Mouse (Mus musculus): ENCODE measurements around the gene Dyrk1a. TPM values are rescaled to one million over a fixed set of nuclear protein-coding genes. Genes with fewer than 3 reads are reported as not detected.

The Dyrk1a gene
- total RNA-seq, 2 experiments from 2014 or later, result 88.1 to 92.8 TPM

DNA sequence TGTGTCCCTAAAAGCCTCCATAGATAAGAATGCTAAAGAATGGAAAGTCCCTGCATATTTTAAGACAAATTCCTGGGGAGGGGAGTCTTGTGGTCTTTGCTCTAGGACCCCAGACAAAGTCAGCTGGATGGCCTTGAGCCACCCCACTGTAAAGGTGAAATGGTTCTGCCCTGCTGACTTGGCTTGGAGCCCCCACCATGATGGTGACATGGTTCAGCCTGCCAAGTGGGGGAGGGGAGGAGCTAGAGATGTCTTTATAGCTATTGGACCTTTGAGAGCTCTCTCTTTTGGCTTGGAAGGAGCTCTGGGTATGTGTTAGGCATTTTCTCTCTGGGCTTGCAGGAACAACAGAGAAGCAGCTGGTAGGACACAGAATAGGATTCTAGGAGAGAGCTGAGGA lies 17.9 kb upstream of the Dyrk1a start:
- no peak for DNase-seq (ENCODE audit: low spot score in 2 of 2)
- intact Hi-C loops (cut with DNase I), result no loop called here

DNA sequence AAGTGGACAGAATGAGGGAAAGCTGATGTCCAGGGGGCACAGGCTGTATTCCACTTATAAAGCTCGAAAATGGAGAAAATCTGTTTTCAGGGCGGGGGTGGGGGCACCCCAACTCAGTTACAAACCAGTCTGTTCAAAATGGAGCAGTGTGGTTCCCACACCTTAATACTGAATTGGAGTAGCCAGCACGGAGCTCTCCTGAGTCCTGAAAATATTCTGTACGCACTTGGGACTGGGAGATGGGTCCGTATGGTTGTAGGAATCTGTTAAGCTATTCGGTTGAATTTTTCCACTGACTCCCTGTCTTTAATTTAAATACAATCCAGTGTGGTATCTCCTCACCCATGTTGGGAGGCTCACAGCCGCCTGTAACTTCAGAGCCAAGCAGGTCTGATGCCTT lies 14.5 kb upstream of the Dyrk1a start:
- DNase-seq (ENCODE audit: low spot score in 2 of 2), result no peak
- intact Hi-C loops (cut with DNase I), result no loop called here

- intact Hi-C loops (cut with DNase I), result no loop called here
- no peak for DNase-seq (ENCODE audit: low spot score in 2 of 2)
These were observed 13.6 kb upstream of the Dyrk1a start for GRCm38 (mm10) chr16:94556228-94556627.

GRCm38 (mm10) chr16:94559282-94559681 lies 10.5 kb upstream of the Dyrk1a start:
- DNase-seq (ENCODE audit: low spot score in 2 of 2), result no peak
- intact Hi-C loops (cut with DNase I), result no loop called here

- intact Hi-C loops (cut with DNase I), result no loop called here
These were observed 10.0 kb upstream of the Dyrk1a start for GRCm38 (mm10) chr16:94559782-94560181.

GRCm38 (mm10) chr16:94560618-94561017 lies 9.2 kb upstream of the Dyrk1a start:
- no peak for DNase-seq (ENCODE audit: low spot score in 2 of 2)
- intact Hi-C loops (cut with DNase I), result no loop called here

More at GRCm38 (mm10) chr16:94559782-94560181, 10.0 kb upstream of the Dyrk1a start:
- DNase-seq (ENCODE audit: low spot score in 2 of 2), result no peak

DNA sequence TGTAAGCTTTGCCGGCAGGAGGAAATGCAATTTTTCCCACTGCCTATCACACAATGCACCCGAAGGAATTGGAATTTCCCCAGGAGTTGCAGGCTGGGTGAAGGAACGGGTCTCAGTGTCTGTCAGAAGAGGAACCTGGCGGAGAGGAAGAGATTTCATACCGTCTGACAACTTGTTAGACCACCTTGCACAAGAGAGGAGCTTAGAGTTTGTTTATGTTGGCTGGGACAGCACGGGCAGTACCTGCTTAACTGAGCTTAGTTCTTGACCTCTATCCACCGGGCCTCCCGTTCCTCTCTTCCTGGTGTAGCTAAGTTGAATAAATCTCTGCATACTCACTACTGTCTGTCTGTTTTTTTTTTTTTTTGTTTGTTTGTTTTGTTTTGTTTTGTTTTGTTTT lies 3.7 kb upstream of the Dyrk1a start:
- DNase-seq (ENCODE audit: low spot score in 2 of 2), result no peak
- intact Hi-C loops (cut with DNase I), result no loop called here

- no peak for DNase-seq (ENCODE audit: low spot score in 2 of 2)
- intact Hi-C loops (cut with DNase I), result no loop called here
These were observed 2.8 kb upstream of the Dyrk1a start for GRCm38 (mm10) chr16:94566834-94567585.

DNA sequence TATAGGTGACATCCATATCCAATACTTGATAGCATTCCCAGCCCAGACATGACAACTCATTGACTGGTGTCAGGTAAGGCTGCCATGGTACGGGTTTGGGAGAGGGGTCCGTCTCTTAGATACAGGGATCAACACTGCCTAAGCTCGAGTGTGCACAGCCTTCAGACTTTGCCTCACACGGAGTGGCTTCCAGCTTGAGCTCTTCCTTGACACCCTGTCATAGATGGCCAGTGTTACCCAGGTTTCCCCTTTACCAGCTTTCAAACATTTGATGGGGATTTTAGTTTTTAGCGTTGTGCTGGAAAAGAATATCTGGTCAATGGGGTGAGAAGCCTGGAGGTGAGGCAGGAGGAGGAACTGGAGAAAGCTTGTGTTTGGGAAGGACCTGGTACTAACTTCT lies 2.1 kb upstream of the Dyrk1a start:
- intact Hi-C loops (cut with DNase I), result loop anchor here (2.0 kb wide), 1 partner anchor 255 kb away; the partner anchor contains the start of gene Hlcs
- DNase-seq (ENCODE audit: low spot score in 2 of 2), result no peak

DNA sequence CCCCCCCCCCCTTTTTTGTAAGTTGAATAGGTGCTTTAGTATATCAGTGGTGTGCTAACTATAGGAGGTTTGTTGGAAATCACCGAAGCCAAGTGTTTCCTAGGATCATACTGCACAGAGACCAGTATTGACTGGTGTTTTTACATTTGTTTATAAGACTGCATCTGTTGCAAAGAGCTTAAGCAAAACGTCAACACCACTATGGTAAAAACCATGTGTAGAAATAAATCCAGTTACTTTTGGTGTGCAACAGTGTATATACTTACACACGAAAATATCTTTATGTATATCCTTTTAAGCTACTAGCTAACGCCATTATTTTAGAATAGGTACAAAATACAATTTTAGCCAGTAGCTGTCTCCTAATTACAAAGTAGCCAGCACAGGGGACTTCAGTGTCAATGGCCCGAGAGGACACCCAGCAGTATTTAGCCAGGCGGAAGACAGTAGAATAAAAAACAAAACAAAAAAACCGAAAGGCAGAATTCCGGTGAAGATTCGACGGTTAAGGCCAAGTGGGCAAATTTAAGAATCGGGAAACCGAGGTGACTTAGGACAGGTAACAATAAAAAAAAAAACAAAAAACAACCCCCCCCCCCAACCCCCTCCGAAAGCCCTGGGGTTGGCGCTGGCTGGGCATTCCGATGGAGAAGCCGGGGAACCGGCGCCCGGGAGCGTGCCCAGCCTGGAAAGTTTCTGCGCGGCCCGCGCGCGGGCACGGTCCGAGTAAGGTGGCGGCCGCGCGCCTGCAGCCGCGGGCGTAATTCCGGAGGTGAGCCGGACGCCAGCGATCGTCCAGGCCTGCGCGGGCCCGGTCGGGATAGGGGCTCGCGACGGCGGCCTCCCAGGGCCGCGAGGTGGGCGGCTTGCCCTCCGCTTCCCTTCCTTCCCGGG lies 1.2 kb upstream of the Dyrk1a start:
- peak; percentile 73 for DNase-seq (ENCODE audit: low spot score in 2 of 2)
- intact Hi-C loops (cut with DNase I), result loop anchor here (1.0 to 2.0 kb wide), 3 partner anchors 42 to 256 kb away; partner anchors contain the start of genes Hlcs and Vps26c

GRCm38 (mm10) chr16:94570361-94571041 lies 691 bp downstream of the Dyrk1a start:
- intact Hi-C loops (cut with DNase I), result loop anchor here (1.0 to 5.0 kb wide), 2 partner anchors 48 to 142 kb away; no protein-coding TSS in a partner anchor
- peak; percentile 42 to 50 for DNase-seq (ENCODE audit: low spot score in 2 of 2)

GRCm38 (mm10) chr16:94571111-94571993 lies 1.5 kb downstream of the Dyrk1a start:
- DNase-seq (ENCODE audit: low spot score in 2 of 2), result no peak
- intact Hi-C loops (cut with DNase I), result loop anchor here (5.0 kb wide), 1 partner anchor 141 kb away; no protein-coding TSS in a partner anchor

GRCm38 (mm10) chr16:94572422-94572821 lies 2.6 kb downstream of the Dyrk1a start:
- intact Hi-C loops (cut with DNase I), result loop anchor here (5.0 kb wide), 1 partner anchor 140 kb away; no protein-coding TSS in a partner anchor
- no peak for DNase-seq (ENCODE audit: low spot score in 2 of 2)

DNA sequence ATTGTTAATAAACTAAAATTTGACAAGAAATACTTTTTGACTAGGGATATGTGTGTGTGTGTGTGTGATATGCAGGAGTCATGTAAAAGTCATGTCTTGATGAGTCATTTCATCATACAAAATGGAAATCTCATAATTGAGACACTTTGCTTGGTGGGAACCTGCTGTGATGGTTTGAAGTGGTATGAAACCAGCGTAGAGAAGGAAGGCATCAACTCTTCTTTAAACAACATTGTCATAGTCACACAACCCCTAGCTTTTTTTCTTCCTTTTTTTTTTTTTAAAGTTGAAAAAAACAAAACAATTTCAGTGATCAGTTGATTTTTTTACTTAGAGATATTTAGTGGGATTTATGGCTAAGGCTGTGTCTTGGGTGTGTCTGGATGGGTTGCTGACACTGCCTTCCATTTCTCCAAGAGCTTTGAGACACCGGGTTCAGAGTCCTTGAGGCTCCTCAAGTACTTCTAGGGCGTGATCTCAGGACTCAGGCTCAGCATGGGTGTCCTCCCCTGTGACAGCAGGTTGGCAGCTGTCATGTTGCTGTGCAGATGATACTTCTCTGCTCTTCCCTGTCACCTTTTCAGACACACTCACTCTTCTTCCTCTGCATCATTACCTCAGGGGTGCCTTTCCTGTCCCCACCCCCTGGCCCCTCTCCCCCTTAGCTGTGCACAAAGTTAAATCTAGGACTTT lies 4.4 kb downstream of the Dyrk1a start:
- no peak for DNase-seq (ENCODE audit: low spot score in 2 of 2)
- intact Hi-C loops (cut with DNase I), result loop anchor here (5.0 kb wide), 1 partner anchor 138 kb away; no protein-coding TSS in a partner anchor

DNA sequence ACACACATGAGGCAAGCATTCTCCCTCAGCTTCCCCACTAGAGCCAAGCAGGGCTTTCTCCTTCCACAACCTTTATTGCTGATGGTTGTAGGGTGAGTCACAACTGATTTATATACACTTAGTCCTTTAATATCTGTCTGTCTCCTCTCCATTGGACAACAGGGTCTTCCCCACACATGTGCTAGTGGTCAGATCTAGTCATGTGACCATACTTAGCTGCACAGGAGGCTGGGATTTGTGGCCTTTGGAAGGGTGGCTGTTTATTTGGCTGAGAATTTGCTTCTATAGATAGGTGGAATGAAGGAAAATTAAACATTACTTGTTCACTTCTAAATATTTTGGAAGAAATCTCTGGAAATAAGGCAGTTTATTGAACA lies 4.9 kb downstream of the Dyrk1a start:
- DNase-seq (ENCODE audit: low spot score in 2 of 2), result no peak
- intact Hi-C loops (cut with DNase I), result loop anchor here (5.0 kb wide), 1 partner anchor 138 kb away; no protein-coding TSS in a partner anchor

- DNase-seq (ENCODE audit: low spot score in 2 of 2), result no peak
- intact Hi-C loops (cut with DNase I), result no loop called here
These were observed 5.9 kb downstream of the Dyrk1a start for GRCm38 (mm10) chr16:94575757-94576156.

DNA sequence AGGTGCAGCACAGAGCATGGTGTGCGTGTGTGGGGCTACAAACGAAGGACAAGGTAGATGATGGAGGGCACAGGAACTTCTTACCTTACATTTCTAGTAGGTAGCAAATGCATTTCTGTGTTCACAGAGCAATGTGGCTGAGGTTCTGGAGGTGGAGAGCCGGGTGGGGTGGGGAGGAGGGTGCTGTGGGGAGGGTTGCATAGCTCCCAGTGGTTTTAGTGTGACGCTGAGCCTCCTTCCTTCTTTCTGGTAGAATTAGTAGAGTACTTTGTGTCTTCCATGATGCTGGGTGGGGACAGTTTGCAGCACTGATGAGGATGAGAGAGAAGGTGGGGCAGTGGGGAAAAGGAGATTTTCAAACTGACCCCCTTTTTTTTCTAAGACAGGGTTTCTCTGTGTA lies 9.5 kb downstream of the Dyrk1a start:
- intact Hi-C loops (cut with DNase I), result no loop called here
- DNase-seq (ENCODE audit: low spot score in 2 of 2), result no peak

GRCm38 (mm10) chr16:94580844-94581405 lies 11.1 kb downstream of the Dyrk1a start:
- intact Hi-C loops (cut with DNase I), result no loop called here
- DNase-seq (ENCODE audit: low spot score in 2 of 2), result no peak
